Mouse (Mus musculus): ENCODE measurements at regions not wholly inside any gene's neighbourhood (a gene's known extent, or its start where the extent isn't known, plus 50 kb on each side); places are given as distances from the start of the nearest gene placed in this dataset.
A peak's percentile ranks its signal among the peaks of the same experiment; 100 is the strongest.

DNA sequence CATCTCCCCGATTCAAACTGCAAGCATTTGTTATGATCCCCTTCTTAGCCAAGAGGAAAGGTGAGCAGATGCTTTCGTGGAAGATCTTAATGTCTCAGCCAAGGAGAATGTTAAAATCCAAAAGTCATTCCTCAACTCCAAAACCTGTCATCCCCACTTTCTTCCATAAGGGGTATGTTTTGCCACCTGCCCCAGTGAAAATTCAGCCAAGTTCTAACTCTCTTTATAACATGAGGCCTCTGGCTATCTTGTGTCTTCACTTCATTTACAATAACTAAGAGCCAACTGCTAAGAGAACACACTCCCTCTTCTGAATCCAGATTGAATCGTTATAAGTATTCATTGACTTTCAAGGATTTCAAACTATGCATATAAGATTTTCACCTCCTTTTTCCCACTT, 246.7 kb upstream of the Adam34 start:
- DNase-seq (ENCODE audit: low spot score), result no peak

DNA sequence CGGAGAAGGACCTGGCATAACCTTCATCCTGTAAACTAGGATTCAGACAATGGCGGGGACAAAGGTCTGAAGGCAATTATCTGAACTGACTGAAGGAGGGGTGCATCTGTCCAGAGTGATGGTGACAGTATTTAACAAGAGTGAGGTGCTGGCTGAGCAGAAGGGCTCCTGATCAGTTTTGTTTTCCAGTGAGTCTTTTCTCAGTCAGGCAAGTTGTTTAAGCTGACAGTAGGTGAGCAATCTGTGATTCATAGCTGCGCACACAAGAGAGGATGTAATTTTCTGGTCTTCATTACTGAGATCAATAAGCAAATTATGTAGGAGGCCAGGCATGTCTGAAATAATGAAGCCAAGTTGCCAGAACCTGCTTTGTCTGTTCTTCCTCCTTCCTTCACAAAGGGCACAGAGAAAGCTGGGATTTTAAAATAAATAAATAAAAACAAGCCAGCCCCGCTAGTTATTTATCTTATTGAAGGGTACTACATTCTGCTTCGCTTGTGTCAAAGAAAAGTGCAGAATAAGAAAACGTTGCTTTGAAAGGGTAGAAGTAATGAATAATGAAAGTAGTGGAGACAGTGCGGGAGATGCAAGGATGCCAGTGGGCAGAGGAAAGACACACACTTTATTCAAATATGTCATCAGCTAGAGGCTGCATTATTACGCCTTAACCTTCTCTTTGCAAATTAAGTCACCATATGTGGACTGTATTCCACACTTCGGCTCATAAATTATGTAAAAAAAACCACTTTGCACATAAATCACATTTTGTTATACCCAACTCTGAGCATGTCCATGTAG, 239.6 kb upstream of the Adam34 start:
- DNase-seq (ENCODE audit: low spot score), result peak; percentile 45

DNA sequence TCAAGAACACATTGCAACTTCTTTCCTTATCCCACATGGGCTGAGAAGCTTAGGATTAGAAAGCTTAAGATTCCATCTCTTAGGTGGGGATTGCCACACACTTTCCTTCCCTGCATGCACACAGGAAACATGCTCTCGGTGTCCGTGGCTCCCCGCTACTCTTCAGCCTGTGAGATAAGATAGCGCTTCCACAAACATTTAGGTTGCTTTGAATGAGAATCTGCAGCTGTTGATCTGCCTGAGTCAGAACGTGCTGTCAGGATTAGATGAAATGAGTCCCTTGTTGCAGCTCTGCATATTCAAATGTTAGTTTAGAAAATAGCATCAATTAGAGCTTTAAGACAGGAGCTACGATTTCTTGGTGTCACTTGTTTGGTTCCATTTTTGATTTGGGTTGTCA, 239.0 kb upstream of the Adam34 start:
- no peak for DNase-seq (ENCODE audit: low spot score)

DNA sequence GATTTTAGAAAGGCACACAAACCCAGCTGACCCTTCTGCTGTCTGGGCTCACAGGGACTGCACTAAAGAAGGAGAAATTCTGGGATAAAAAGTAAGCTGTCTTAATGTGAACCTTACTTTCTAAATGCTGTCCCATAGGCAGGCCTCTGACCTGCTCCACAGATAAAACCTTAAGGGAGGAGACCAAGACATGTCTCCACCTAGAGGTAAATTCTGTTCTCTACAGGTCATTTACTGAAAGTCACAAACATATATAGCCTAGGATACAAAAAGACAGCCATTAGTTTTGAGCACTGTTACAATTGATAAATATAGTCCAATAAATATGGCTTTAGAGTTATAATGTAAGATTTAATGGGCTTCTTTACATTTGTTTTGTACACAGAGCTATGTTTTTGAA, 221.9 kb upstream of the Adam34 start:
- peak; percentile 4 for DNase-seq (ENCODE audit: low spot score)

DNA sequence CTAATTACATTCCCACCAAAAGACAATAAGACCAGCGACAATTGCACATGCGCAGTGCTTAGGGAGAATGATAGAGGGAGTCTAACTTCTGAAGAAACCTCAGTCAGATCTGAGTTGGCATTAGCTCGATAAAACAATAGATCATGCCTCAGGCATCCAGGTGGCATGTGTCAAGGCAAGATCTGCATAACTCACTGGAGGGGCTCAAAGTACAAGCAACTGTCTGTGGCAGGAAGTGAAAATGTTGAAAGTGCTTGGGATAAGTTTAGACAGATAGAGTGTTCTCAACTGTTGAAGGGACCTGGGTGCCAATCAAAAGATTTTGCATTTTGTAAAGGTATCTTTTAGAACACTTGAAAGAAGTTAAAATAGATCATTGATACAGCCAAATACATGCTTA, 213.1 kb upstream of the Adam34 start:
- no peak for DNase-seq (ENCODE audit: low spot score)

DNA sequence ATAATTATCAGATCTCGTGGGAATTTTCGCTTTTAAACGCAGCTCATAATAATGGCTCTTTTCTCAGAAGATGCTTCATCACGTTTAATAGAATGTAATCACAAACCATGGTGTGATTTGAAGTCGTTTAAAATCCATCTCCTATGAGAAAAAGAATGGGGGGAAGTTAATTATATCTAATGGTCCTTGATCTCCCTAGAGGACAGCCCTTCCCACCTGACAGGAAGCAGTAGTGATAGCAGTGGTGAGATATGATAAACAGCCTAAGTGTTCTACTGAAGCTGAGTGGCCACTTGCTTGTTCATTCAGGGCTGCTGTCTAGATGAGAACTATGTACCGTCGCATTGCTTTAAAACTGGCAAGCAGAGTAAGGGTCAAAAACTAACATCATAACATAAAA, 211.4 kb upstream of the Adam34 start:
- no peak for DNase-seq (ENCODE audit: low spot score)

DNA sequence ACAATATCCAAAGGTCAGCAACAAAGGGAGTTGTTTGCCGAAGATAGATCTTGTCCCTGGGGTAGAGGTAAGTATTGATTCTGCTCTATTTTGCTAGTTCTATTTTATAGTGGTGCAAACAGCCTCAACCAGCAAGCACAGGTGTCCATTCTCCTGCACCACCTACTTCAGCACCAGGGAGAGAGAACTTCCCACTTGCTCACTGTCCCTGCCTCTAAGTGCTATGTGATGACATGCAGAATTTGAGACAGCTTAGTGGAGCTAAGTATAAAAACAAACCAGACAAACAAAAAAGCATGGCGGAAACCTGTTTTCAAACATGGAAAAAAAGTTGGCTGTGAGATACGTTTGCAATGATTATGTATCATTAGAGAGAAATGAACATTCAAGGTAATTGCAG, 196.3 kb upstream of the Adam34 start:
- no peak for DNase-seq (ENCODE audit: low spot score)

DNA sequence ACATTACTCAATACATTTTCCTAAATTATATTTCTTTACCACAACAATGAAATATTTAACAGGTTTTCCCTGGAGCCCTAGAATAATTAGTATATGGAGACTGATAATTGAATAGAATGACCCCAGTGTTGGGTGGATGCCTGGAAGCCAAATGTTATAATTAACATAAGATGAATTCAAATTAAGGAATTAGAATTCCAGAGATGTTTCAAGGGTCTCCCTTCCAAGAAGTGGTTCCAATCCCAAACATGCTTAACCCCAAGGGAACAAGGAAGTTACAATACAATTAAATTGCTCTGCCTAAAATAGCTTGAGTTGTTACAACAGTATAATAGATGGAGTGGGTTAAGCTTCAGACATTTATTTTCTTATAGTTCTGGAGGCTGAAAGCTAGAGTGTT, 185.3 kb upstream of the Adam34 start:
- no peak for DNase-seq (ENCODE audit: low spot score)

DNA sequence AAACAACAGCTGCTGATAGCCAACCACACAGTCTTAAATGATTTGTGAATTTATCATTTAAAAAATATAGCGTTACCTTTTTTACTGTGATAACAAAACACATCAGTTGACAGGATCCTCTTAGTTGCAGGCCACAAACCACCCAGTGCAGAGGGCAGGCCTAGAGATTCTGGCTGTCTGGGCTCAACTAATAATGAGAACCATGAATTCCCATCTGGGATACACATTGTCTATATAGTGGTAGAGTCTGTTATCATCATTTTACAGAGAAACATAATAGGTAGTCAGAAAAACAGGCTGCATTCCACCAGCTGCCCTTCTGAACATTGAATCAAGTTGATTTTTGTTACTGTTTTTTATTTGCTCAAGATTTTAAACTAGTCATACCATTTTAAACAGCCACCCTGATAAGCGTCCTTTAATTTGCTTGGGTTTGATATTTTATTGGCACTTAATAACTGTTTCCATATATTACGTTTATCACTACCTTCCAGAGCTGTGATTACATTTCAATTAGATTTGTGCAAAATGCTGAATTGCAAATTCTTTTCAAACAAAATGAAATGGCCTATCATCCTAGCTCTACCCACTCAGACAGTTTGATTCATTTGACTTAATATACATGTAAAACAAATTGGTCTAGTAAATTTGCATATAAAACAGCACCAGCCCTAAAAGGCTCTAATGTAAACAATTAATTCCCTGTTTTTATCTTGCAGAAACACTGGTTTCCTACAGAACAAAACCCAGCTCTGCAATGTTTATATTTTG, 144.2 kb upstream of the Adam34 start:
- no peak for DNase-seq (ENCODE audit: low spot score)

Data from retina, embryonic 14.5 days (tissue).